Mouse (Mus musculus) lung, embryonic 16.5 days (tissue): ENCODE data around the gene Jund. TPM values are rescaled to one million over a fixed set of nuclear protein-coding genes. Genes with fewer than 3 reads are reported as not detected.

Source experiments
- ATAC-seq: fragments of 200-750 bp; cut with Nextera tagmentation; 2 replicates; pipeline ENCODE4 v1.8.0; 2017; ENCODE audit warnings: low read depth, mild to moderate bottlenecking, moderate library complexity
- H3K27ac ChIP-seq: fragments of 300-500 bp; sonication (generic); 2 replicates; pipeline ENCODE4 v1.5.1; 2014; ENCODE audit warnings: mild to moderate bottlenecking, control low read depth, low read length
- H3K27me3 ChIP-seq: fragments of 300-500 bp; sonication (generic); 2 replicates; pipeline ENCODE4 v1.6.1; 2014; ENCODE audit warnings: low read depth, low read length, mixed read lengths; ENCODE audit not compliant: control insufficient read depth, insufficient read depth
- H3K36me3 ChIP-seq: fragments of 300-500 bp; sonication (generic); 2 replicates; pipeline ENCODE4 v1.6.1; 2014; ENCODE audit warnings: low read length; ENCODE audit not compliant: control insufficient read depth, insufficient read depth
- H3K4me1 ChIP-seq: fragments of 300-500 bp; sonication (generic); replicated peaks from 2 replicates; pipeline ENCODE4 v1.6.1; 2014; ENCODE audit warnings: low read length, mixed read lengths; ENCODE audit not compliant: control insufficient read depth, insufficient read depth
- H3K4me2 ChIP-seq: fragments of 300-500 bp; sonication (generic); 2 replicates; pipeline ENCODE4 v1.6.1; 2014; ENCODE audit warnings: low read depth, low read length, control low read depth
- H3K4me3 ChIP-seq: fragments of 300-500 bp; sonication (generic); 2 replicates; pipeline ENCODE4 v1.5.1; 2014; ENCODE audit warnings: mild to moderate bottlenecking, low read length, control low read depth
- H3K9ac ChIP-seq: fragments of 300-500 bp; sonication (generic); 2 replicates; pipeline ENCODE4 v1.6.1; 2014; ENCODE audit warnings: low read length, control low read depth
- H3K9me3 ChIP-seq: fragments of 300-500 bp; sonication (generic); 2 replicates; pipeline ENCODE4 v1.6.1; 2016; ENCODE audit warnings: low read length; ENCODE audit not compliant: control insufficient read depth
- WGBS: fragments of 180-500 bp; shearing (Covaris S2); extraction: QIAGEN DNeasy Blood & Tissue Kit; methylation state at CpG from one replicate; pipeline ENCODE4 v1.1.7; 2014; 5-methylcytosine and 5-hydroxymethylcytosine counted together
- polyA plus RNA-seq: library from polyadenylated mRNA; unstranded; fragments of >200 nt; fragmentation: Nextera tagmentation; extraction: Ambion mirVana; gene quantifications from 2 replicates; pipeline ENCODE4 v1.2.1, GENCODE M21; 2015

Gene Jund
- polyA plus RNA-seq, 1 experiment from 2014 or later = 28.8 TPM

GRCm38 (mm10) chr8:70681410-70681809, 17.3 kb upstream of the Jund start:
- no peak overlapping the region for H3K4me3 ChIP-seq
- WGBS = 58% methylated on average over 3 of the region's 3 CpGs
- no peak overlapping the region for H3K9ac ChIP-seq
- H3K27ac ChIP-seq = no peak overlapping the region
- no peak for ATAC-seq
- H3K27me3 ChIP-seq = no peaks in the 10 kb centered on the region
- no peak overlapping the region for H3K4me2 ChIP-seq
- peaks cover 11% of the 10 kb centered on the region; the same call in 1 of the 2 replicates for H3K4me1 ChIP-seq
- no peaks in the 10 kb centered on the region for H3K9me3 ChIP-seq
- peaks cover 2% of the 10 kb centered on the region for H3K36me3 ChIP-seq

DNA sequence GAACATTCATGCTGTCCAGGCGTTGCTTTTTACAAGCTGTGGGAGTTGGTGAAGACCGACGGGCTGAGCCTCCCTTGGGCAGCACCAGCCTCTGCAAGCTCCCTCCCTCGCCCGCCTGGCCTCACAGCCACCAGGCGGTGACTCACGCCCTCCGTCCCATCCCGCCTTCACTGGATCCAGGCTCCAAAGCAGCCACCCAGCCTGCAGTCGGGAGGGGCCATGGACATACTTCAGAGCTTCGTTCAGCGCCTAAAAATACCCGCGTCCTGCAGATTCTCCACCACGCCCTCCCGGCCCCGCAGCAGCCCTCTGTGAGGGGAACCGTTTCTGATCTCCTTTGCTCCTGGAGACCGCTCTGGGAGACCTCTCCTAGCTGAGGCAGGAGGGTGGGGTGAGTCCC, 16.6 kb upstream of the Jund start:
- H3K27me3 ChIP-seq = no peaks in the 10 kb centered on the region
- H3K27ac ChIP-seq = 0 out of 2 replicates have a peak overlapping the region, but pooled peaks have one; percentile 36
- WGBS = 4% methylated on average over 19 of the region's 19 CpGs
- no peaks in the 10 kb centered on the region for H3K9me3 ChIP-seq
- H3K4me3 ChIP-seq = peak overlapping the region; percentile 7; the same call in 1 of the 2 replicates
- H3K4me2 ChIP-seq = peak overlapping the region; percentile 40
- ATAC-seq = peak; percentile 83
- peaks cover 2% of the 10 kb centered on the region for H3K36me3 ChIP-seq
- H3K4me1 ChIP-seq = peaks cover 11% of the 10 kb centered on the region; the same call in 1 of the 2 replicates
- peak overlapping the region; percentile 61 for H3K9ac ChIP-seq

DNA sequence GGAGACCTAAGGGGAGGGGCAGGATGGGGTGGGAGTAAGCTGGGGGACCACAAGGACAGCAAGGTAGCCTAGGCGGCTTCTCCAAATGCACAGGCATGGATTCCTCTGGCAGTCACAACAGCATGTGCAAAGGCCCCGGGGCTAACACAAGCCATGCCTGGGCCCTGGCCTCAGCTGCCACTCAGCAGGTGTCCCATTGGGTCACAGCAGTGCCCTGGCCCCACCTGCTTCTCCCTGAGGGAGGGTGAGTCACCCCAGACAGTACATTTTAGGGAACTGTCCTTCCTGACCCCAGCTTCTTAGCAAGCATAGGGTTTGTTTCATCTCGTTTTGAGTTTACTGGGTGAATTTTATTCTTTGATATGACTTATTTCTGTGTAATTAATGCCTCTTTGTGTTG, 16.1 kb upstream of the Jund start:
- H3K4me3 ChIP-seq = no peak overlapping the region

DNA sequence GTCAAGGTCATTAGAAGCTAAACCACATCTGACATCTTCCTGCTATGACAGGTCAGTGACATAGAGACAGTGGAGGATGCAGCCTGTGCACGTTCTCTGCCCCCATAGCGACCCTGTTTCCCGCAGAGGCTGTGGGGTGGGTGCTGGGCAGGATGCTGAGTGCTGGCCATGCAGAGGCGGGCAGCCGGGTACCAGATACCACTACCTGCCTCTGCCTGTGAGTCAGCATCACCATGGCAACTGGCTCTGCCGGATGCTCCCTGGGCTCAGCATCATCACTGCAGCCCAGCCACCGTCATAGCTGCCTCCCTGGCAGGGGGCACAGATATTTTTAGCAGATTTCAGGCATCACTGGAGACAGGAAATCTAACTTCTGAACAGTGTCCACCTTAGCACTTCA, 14.5 kb upstream of the Jund start:
- Histone ChIP-seq H3K27ac (no peak overlapping the region), H3K9ac (no peak overlapping the region), H3K4me1 (peaks cover 20% of the 10 kb centered on the region), H3K27me3 (no peaks in the 10 kb centered on the region), H3K4me2 (no peak overlapping the region), H3K9me3 (no peaks in the 10 kb centered on the region), H3K4me3 (no peak overlapping the region), H3K36me3 (0 out of 2 replicates have a peak, but pooled peaks cover 2% of the 10 kb centered on the region)
- 51% methylated on average over 7 of the region's 7 CpGs for WGBS
- ATAC-seq = no peak

More for the DNA sequence above, 16.1 kb upstream of the Jund start:
- H3K9me3 ChIP-seq = no peaks in the 10 kb centered on the region
- no peak overlapping the region; the same call in 1 of the 2 replicates for H3K4me2 ChIP-seq
- H3K27ac ChIP-seq = 0 out of 2 replicates have a peak overlapping the region, but pooled peaks have one; percentile 36
- no peaks in the 10 kb centered on the region for H3K27me3 ChIP-seq
- 58% methylated on average over 3 of the region's 3 CpGs for WGBS
- ATAC-seq = peak; percentile 2; the same call in 1 of the 2 replicates
- H3K9ac ChIP-seq = peak overlapping the region; percentile 61
- peaks cover 2% of the 10 kb centered on the region for H3K36me3 ChIP-seq
- peaks cover 14% of the 10 kb centered on the region for H3K4me1 ChIP-seq

DNA sequence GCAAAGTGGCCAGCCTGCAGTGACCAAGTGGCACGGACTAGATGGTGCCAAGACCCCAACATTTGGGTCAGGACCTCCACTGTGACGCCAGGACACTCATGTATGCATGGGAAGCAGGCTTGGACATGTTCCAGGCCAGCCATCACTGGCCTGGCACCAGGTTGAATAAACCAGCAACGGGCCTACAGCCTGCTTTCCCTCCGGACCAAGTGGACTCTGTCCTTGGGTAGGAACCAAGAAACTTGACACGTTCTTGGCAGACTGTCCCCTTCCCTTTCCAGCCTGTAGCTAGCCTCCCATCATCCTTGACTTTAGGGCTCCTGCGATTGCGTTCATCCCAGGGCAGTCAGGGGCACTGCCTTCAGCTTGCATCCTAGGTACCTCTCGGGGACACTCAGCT, 11.2 kb upstream of the Jund start:
- Histone ChIP-seq H3K36me3 (no peaks in the 10 kb centered on the region), H3K27me3 (no peaks in the 10 kb centered on the region), H3K27ac (peak overlapping the region; percentile 55), H3K4me2 (no peak overlapping the region), H3K9me3 (no peaks in the 10 kb centered on the region), H3K9ac (no peak overlapping the region; the same call in 1 of the 2 replicates), H3K4me3 (no peak overlapping the region), H3K4me1 (peaks cover 23% of the 10 kb centered on the region)
- WGBS = 57% methylated on average over 8 of the region's 8 CpGs
- ATAC-seq = peak; percentile 68

DNA sequence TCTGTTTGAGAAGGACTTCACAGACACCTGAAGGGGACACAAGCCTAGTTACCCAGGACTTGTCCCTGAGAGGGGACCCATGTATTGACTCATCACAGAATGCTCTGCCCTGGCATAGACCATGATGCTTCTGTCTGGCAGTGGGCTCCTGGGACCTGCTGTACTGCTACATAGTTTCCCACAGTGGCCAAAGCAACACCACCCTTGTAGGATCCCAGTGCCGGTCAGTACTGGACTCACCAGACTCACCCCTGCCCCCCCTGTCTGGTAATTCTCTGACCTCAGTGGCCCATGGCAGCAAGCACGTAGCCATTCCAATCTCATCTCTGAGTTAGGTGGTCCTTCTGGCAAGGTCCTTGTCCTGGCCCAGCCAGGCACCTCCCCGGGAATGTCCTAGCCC, 10.6 kb upstream of the Jund start:
- Histone ChIP-seq H3K9me3 (no peaks in the 10 kb centered on the region), H3K9ac (no peak overlapping the region), H3K27me3 (no peaks in the 10 kb centered on the region), H3K4me3 (no peak overlapping the region), H3K36me3 (no peaks in the 10 kb centered on the region), H3K27ac (peak overlapping the region; percentile 32), H3K4me1 (peaks cover 22% of the 10 kb centered on the region), H3K4me2 (no peak overlapping the region)
- 89% methylated on average over 3 of the region's 3 CpGs for WGBS
- no peak for ATAC-seq

DNA sequence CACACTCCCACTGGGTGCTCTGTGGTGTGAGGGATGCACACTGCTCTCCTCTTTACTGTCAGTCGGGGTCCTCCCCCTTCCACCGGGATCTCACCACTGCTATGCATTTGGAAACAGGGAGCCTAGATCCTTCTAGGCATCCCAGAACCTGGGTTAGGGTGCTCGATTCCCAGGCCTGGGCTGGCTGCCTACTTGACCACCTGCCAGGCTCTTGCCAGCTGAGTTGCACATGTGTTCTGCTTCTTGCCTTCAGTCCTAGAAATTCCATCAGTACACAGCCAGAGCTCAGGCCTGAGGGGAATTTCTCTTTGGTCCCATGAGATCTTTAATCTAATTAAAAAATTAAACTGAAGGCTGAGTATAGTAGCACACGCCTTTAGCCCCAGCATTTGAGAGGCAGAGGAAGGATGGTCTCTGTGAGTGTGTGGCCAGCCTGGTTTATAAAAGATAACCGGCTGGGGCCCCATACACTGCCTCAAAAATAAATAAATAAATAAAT, 8.8 kb upstream of the Jund start:
- no peak overlapping the region for H3K4me3 ChIP-seq
- 70% methylated on average over 5 of the region's 5 CpGs for WGBS
- H3K9ac ChIP-seq = no peak overlapping the region
- no peaks in the 10 kb centered on the region for H3K9me3 ChIP-seq
- no peak overlapping the region for H3K4me2 ChIP-seq
- peaks cover 27% of the 10 kb centered on the region for H3K4me1 ChIP-seq
- H3K27ac ChIP-seq = no peak overlapping the region
- no peaks in the 10 kb centered on the region for H3K36me3 ChIP-seq
- ATAC-seq = no peak
- no peaks in the 10 kb centered on the region for H3K27me3 ChIP-seq

DNA sequence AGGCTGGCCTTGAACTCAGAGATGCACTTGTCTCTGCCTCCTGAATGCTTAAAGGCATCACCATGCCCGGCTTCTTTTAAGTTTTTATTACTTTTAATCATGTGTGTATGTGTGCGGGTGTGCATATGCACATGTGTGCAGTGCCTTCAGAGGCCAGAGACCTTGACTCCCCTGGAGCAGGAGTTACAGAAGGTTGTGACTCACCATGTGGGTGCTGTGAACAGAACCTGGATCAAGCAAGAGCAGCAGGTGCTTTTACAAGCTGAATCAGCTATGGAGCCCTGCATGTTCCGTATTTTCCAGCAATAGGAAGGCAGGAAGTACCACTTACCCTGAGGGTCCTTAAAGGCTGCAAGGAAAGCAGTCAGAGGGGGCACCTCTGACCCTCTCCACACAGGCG, 7.5 kb upstream of the Jund start:
- Histone ChIP-seq H3K27ac (peak overlapping the region; percentile 61), H3K9me3 (no peaks in the 10 kb centered on the region), H3K9ac (peak overlapping the region; percentile 68), H3K27me3 (no peaks in the 10 kb centered on the region), H3K4me1 (peaks cover 40% of the 10 kb centered on the region), H3K36me3 (no peaks in the 10 kb centered on the region), H3K4me2 (peak overlapping the region; percentile 66), H3K4me3 (peak overlapping the region; percentile 43)
- ATAC-seq = no peak; the same call in 1 of the 2 replicates
- 63% methylated on average over 4 of the region's 4 CpGs for WGBS

- Histone ChIP-seq H3K4me2 (peak overlapping the region; percentile 66), H3K9me3 (no peaks in the 10 kb centered on the region), H3K27me3 (no peaks in the 10 kb centered on the region), H3K27ac (peak overlapping the region; percentile 61), H3K4me3 (peak overlapping the region; percentile 43), H3K36me3 (no peaks in the 10 kb centered on the region), H3K9ac (peak overlapping the region; percentile 68), H3K4me1 (peaks cover 45% of the 10 kb centered on the region)
- 1% methylated on average over 20 of the region's 20 CpGs for WGBS
- ATAC-seq = peak; percentile 35
Observed at GRCm38 (mm10) chr8:70691727-70692231, 7.0 kb upstream of the Jund start.
